Mouse (Mus musculus) midbrain, postnatal 0 days (tissue): ENCODE data around the gene Gm20388. TPM values are rescaled to one million over a fixed set of nuclear protein-coding genes. Genes with fewer than 3 reads are reported as not detected.

Experiments used
- ATAC-seq: fragments of 200-750 bp; cut with Nextera tagmentation; 2 replicates; pipeline ENCODE4 v1.8.0; 2017; ENCODE audit warnings: moderate number of reproducible peaks, mild to moderate bottlenecking, moderate TSS enrichment, moderate library complexity; ENCODE audit not compliant: low FRiP score
- DNase-seq: peaks from one replicate; pipeline ENCODE4 v3.0.0-alpha.2; 2015; ENCODE audit warnings: low spot score
- H3K27ac ChIP-seq: fragments of 300-500 bp; sonication (generic); 2 replicates; pipeline ENCODE4 v1.5.1; 2014; ENCODE audit warnings: low read depth, mild to moderate bottlenecking, low read length, mixed read lengths
- H3K27me3 ChIP-seq: fragments of 300-500 bp; sonication (generic); 2 replicates; pipeline ENCODE4 v1.6.1; 2014; ENCODE audit warnings: low read length, control low read depth, mixed read lengths; ENCODE audit not compliant: insufficient read depth
- H3K36me3 ChIP-seq: fragments of 300-500 bp; sonication (generic); 2 replicates; pipeline ENCODE4 v1.6.1; 2014; ENCODE audit warnings: low read length, control low read depth, mixed read lengths; ENCODE audit not compliant: insufficient read depth
- H3K4me1 ChIP-seq: fragments of 300-500 bp; sonication (generic); 2 replicates; pipeline ENCODE4 v1.6.1; 2014; ENCODE audit warnings: mild to moderate bottlenecking, control low read depth, antibody characterized with exemption, low read length, mixed read lengths; ENCODE audit not compliant: insufficient read depth
- H3K4me2 ChIP-seq: fragments of 300-500 bp; sonication (generic); 2 replicates; pipeline ENCODE4 v1.6.1; 2014; ENCODE audit warnings: low read depth, mild to moderate bottlenecking, low read length, mixed read lengths; ENCODE audit not compliant: poor library complexity, severe bottlenecking
- H3K4me3 ChIP-seq: fragments of 300-500 bp; sonication (generic); 2 replicates; pipeline ENCODE4 v1.5.1; 2014; ENCODE audit warnings: low read depth, mild to moderate bottlenecking, low read length, moderate library complexity
- H3K9ac ChIP-seq: fragments of 300-500 bp; sonication (generic); replicated peaks from 2 replicates; pipeline ENCODE4 v1.6.1; 2014; ENCODE audit warnings: mild to moderate bottlenecking, low read length, moderate library complexity, mixed read lengths; ENCODE audit not compliant: poor library complexity, severe bottlenecking
- H3K9me3 ChIP-seq: fragments of 300-500 bp; sonication (generic); 2 replicates; pipeline ENCODE4 v1.6.1; 2016; ENCODE audit warnings: low read length, control low read depth
- CTCF ChIP-seq: IDR thresholded peaks from 2 replicates; pipeline ENCODE4 v1.5.1; 2016; ENCODE audit warnings: antibody characterized with exemption, mild to moderate bottlenecking
- WGBS: fragments of 180-500 bp; shearing (Covaris S2); extraction: QIAGEN DNeasy Blood & Tissue Kit; methylation state at CpG from one replicate; pipeline ENCODE4 v1.1.7; 2014; 5-methylcytosine and 5-hydroxymethylcytosine counted together
- polyA plus RNA-seq: library from polyadenylated mRNA; unstranded; fragments of >200 nt; fragmentation: Nextera tagmentation; extraction: Ambion mirVana; gene quantifications from 2 replicates; pipeline ENCODE4 v1.2.1, GENCODE M21; 2015
- total RNA-seq: library from RNA; depleted of rRNA; stranded (reverse); fragments of >200 nt; gene quantifications from 2 replicates; pipeline ENCODE4 v1.2.3, GENCODE M21; 2014

Gm20388 gene
- total and polyA plus RNA-seq, 2 experiments from 2014 or later, result 74.2 TPM; not detected in 1

GRCm38 (mm10) chr8:124289481-124290050 is 4378.9 kb downstream of the Gm20388 start:
- no peak for DNase-seq
- H3K9me3 ChIP-seq, result no peaks in the 10 kb centered on the region
- H3K27ac ChIP-seq, result no peak overlapping the region
- H3K36me3 ChIP-seq, result no peaks in the 10 kb centered on the region; the same call in 1 of the 2 replicates
- 78% methylated on average over 5 of the region's 5 CpGs for WGBS
- no peak overlapping the region for H3K9ac ChIP-seq
- peaks cover 20% of the 10 kb centered on the region for H3K4me1 ChIP-seq
- no peak for ATAC-seq
- H3K4me2 ChIP-seq, result no peak overlapping the region
- no peak overlapping the region for H3K4me3 ChIP-seq
- H3K27me3 ChIP-seq, result no peaks in the 10 kb centered on the region
- TF ChIP-seq CTCF, result no peak

- 85% methylated on average over 9 of the region's 9 CpGs for WGBS
- Histone ChIP-seq H3K36me3 (no peaks in the 10 kb centered on the region; the same call in 1 of the 2 replicates), H3K4me1 (0 out of 2 replicates have a peak, but pooled peaks cover 10% of the 10 kb centered on the region), H3K4me3 (no peak overlapping the region), H3K27ac (no peak overlapping the region), H3K9me3 (no peaks in the 10 kb centered on the region), H3K27me3 (no peaks in the 10 kb centered on the region), H3K9ac (no peak overlapping the region), H3K4me2 (no peak overlapping the region)
- no peak for ATAC-seq
- TF ChIP-seq CTCF, result peak; percentile 46
- DNase-seq, result no peak
These were observed 4380.5 kb downstream of the Gm20388 start for GRCm38 (mm10) chr8:124290911-124291691.

GRCm38 (mm10) chr8:124291693-124292092 is 4381.1 kb downstream of the Gm20388 start:
- H3K36me3 ChIP-seq, result no peaks in the 10 kb centered on the region; the same call in 1 of the 2 replicates
- TF ChIP-seq CTCF, result no peak
- H3K4me3 ChIP-seq, result no peak overlapping the region
- WGBS, result 91% methylated on average over 5 of the region's 5 CpGs
- no peaks in the 10 kb centered on the region for H3K9me3 ChIP-seq
- H3K4me1 ChIP-seq, result 0 out of 2 replicates have a peak, but pooled peaks cover 9% of the 10 kb centered on the region
- no peak overlapping the region for H3K9ac ChIP-seq
- H3K27me3 ChIP-seq, result no peaks in the 10 kb centered on the region
- ATAC-seq (no peak), DNase-seq (no peak)
- no peak overlapping the region for H3K4me2 ChIP-seq
- no peak overlapping the region for H3K27ac ChIP-seq

- H3K9ac ChIP-seq, result no peak overlapping the region
- WGBS, result 76% methylated on average over 9 of the region's 9 CpGs
- H3K4me2 ChIP-seq, result no peak overlapping the region
- no peaks in the 10 kb centered on the region; the same call in 1 of the 2 replicates for H3K36me3 ChIP-seq
- no peak for TF ChIP-seq CTCF
- H3K27ac ChIP-seq, result no peak overlapping the region
- no peaks in the 10 kb centered on the region for H3K27me3 ChIP-seq
- DNase-seq (no peak), ATAC-seq (no peak)
- no peak overlapping the region for H3K4me3 ChIP-seq
- 0 out of 2 replicates have a peak, but pooled peaks cover 3% of the 10 kb centered on the region for H3K4me1 ChIP-seq
- no peaks in the 10 kb centered on the region for H3K9me3 ChIP-seq
These were observed 4382.3 kb downstream of the Gm20388 start for GRCm38 (mm10) chr8:124292965-124293364.

- H3K36me3 ChIP-seq, result no peaks in the 10 kb centered on the region; the same call in 1 of the 2 replicates
- no peak overlapping the region for H3K27ac ChIP-seq
- no peaks in the 10 kb centered on the region for H3K9me3 ChIP-seq
- no peak for TF ChIP-seq CTCF
- WGBS, result 73% methylated on average over 6 of the region's 6 CpGs
- no peaks in the 10 kb centered on the region for H3K27me3 ChIP-seq
- no peak overlapping the region for H3K4me2 ChIP-seq
- DNase-seq, result no peak
- no peak overlapping the region for H3K9ac ChIP-seq
- ATAC-seq, result no peak
- 0 out of 2 replicates have a peak, but pooled peaks cover 3% of the 10 kb centered on the region for H3K4me1 ChIP-seq
- H3K4me3 ChIP-seq, result no peak overlapping the region
These were observed 4383.8 kb downstream of the Gm20388 start for GRCm38 (mm10) chr8:124294425-124294824.

GRCm38 (mm10) chr8:124294900-124295299 is 4384.3 kb downstream of the Gm20388 start:
- no peak overlapping the region for H3K27ac ChIP-seq
- H3K9me3 ChIP-seq, result no peaks in the 10 kb centered on the region
- H3K4me3 ChIP-seq, result no peak overlapping the region
- no peak overlapping the region for H3K4me2 ChIP-seq
- no peak for ATAC-seq
- DNase-seq, result no peak
- 71% methylated on average over 10 of the region's 10 CpGs for WGBS
- no peak overlapping the region for H3K9ac ChIP-seq
- no peaks in the 10 kb centered on the region; the same call in 1 of the 2 replicates for H3K36me3 ChIP-seq
- TF ChIP-seq CTCF, result no peak
- no peaks in the 10 kb centered on the region for H3K27me3 ChIP-seq
- H3K4me1 ChIP-seq, result 0 out of 2 replicates have a peak, but pooled peaks cover 3% of the 10 kb centered on the region
